Mouse (Mus musculus): Measurements from ENCODE around the gene Smtnl1. TPM values are rescaled to one million over a fixed set of nuclear protein-coding genes. Genes with fewer than 3 reads are reported as not detected.

The Smtnl1 gene
- polyA plus RNA-seq, 1 experiment = not detected

DNA sequence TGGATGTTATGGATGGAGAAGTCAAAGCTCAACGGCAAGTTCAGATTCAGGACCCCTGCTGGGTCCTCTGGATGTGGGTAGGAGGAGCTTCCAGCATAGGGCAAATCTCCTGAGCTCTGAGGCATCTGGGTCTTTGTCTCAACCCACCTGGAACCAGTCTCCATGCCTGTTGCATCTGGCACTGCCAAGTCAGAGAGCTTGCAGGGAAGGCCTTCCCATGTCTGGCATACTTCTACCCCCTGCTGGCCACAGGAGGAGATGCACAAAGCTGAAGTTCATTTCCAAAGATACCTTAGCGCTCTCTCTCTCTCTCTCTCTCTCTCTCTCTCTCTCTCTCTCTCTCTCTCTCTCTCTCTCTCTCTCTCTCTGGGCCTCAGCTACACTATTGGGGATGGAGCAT, 33.3 kb upstream of the Smtnl1 start:
- no peak overlapping the region for H3K4me3 ChIP-seq (ENCODE audit: insufficient read depth, low read length)

DNA sequence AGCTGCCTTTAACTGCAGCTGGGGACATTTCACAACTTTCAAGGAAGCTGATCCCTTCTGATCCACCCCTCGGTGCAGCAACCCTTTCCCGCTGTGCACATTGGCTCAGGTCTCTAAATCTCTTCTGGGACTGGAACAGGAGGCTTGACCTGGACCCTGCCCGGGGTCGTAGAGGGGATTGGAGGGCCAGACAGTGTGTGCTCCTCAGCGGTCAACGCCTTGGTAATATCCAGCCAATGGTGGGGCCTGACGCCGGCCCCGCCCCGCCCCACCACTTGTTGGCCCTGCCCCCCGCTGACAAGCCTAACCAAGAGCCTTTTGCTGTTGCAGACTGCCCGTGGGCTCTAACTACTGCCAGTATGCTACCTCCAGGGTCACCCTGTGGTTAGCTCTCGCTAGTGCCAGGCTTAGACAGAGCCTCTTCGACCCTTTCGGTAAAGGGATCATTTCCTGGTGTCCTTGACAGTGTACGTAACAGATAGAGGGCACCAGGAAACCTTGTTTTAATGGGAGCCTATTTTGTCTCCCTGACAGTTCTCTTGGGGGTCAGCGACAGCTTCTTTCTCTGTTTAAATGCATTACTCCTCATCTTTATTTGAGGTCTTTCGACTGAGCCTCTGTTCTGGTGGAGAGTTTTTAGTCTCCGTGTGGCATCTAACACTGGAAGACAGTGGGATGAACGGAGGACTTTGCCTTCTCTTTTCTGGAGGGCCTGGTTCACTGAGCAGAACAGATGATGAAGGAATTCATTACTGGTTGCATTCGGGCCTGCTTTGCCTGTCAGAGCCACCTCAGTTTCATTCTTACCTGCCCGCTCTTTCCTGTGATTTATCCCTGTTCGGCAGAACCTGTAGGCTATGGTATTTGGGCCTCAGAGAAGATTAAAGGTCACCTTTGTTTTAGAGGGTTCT, 28.9 kb upstream of the Smtnl1 start:
- Histone ChIP-seq H3K4me1 (ENCODE audit: control insufficient read depth, insufficient read depth, low read length) (no peaks in the 10 kb centered on the region), H3K4me3 (ENCODE audit: insufficient read depth, low read length) (no peak overlapping the region), H3K27ac (ENCODE audit: insufficient read depth, low read length) (no peak overlapping the region)
- TF ChIP-seq CTCF (IDR thresholded peaks at IDR 0.05; ENCODE audit: borderline replicate concordance, insufficient read depth, low read length) (no peak), POLR2A (IDR thresholded peaks at IDR 0.05; ENCODE audit: low read depth, low read length) (no peak)

More for the DNA sequence above, 33.3 kb upstream of the Smtnl1 start:
- TF ChIP-seq POLR2A (IDR thresholded peaks at IDR 0.05; ENCODE audit: low read depth, low read length) = no peak
- peak; percentile 80; the same call in 1 of the 2 replicates for TF ChIP-seq CTCF (IDR thresholded peaks at IDR 0.05; ENCODE audit: borderline replicate concordance, insufficient read depth, low read length)
- H3K27ac ChIP-seq (ENCODE audit: insufficient read depth, low read length) = no peak overlapping the region
- H3K4me1 ChIP-seq (ENCODE audit: control insufficient read depth, insufficient read depth, low read length) = 0 out of 2 replicates have a peak, but pooled peaks cover 3% of the 10 kb centered on the region

DNA sequence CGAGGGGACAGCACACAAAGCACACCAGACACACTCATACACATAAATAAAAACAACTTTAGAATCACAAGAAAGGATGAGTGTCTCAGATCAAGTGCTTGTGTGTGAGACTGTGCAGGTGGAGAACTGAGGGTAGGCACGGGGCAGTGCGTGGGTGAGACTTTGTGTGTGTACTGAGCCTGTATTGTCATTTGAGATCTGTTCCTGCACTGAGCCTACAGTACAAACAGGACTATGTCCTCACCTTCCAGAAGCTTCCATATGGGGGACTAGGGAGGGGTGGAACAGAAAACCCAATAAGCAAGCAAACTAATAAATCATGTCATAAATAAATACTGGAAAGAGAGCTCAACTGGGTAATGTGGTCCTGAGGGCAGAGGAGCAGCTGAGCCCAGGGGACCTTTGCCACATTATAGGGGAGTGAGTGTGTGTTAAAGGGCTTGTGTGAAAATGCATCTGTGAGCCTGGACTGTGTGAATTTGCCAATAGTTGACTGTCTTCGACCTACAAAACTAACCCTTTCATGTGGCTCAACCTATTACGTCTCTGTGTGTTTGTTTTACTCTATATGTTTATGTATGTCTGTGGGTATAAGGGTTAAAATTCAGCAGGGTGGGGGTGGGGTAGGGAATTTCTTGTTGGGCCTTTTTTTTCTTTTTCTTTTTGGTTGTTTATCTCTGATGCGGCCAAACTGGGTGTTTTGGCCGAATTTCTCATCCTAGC, 28.1 kb upstream of the Smtnl1 start:
- Histone ChIP-seq H3K4me1 (ENCODE audit: control insufficient read depth, insufficient read depth, low read length) (no peaks in the 10 kb centered on the region), H3K4me3 (ENCODE audit: insufficient read depth, low read length) (no peak overlapping the region), H3K27ac (ENCODE audit: insufficient read depth, low read length) (no peak overlapping the region)
- no peak for TF ChIP-seq CTCF (IDR thresholded peaks at IDR 0.05; ENCODE audit: borderline replicate concordance, insufficient read depth, low read length)
- TF ChIP-seq POLR2A (IDR thresholded peaks at IDR 0.05; ENCODE audit: low read depth, low read length) = no peak

DNA sequence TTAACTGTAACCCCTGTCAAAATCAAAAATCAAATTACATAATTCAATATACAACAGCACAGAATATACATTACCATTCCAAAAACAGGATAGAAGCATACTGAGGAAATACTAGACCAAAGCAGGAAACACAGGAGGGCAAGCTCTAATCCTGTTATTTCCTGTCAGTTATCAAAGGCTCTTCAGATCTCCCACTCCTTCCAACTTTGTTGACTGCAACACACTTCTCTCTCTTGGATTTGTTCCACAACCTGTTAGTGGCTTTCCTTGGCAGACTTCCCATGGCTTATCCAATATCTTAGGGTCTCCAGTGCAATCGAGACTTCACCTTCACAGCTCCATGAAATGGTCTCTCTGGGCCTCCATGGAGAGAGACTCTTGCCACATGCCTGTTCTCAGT, 22.8 kb upstream of the Smtnl1 start:
- Histone ChIP-seq H3K4me3 (ENCODE audit: insufficient read depth, low read length) (no peak overlapping the region), H3K27ac (ENCODE audit: insufficient read depth, low read length) (no peak overlapping the region), H3K4me1 (ENCODE audit: control insufficient read depth, insufficient read depth, low read length) (no peaks in the 10 kb centered on the region)
- TF ChIP-seq POLR2A (IDR thresholded peaks at IDR 0.05; ENCODE audit: low read depth, low read length) = no peak
- TF ChIP-seq CTCF (IDR thresholded peaks at IDR 0.05; ENCODE audit: borderline replicate concordance, insufficient read depth, low read length) = no peak

DNA sequence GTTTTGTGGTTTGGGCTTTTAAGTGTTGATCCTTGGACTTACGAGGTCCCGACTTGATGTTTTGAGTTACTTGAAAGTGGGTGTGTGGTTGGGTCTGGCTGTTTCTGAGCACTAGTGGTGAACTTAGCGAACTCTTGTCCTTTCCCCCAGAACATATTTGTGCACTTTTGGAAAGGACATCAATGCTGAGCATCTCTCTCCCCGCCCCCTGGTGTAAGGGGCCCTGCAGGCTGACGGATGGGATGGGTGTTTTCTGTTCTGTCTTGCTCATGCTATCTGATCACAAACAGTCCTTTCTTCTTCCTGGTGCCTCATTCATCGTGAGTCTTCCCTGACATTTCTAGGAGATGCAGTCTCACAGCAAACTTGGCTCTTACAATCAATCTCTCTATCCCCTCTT, 21.2 kb upstream of the Smtnl1 start:
- Histone ChIP-seq H3K4me3 (ENCODE audit: insufficient read depth, low read length) (no peak overlapping the region), H3K27ac (ENCODE audit: insufficient read depth, low read length) (no peak overlapping the region), H3K4me1 (ENCODE audit: control insufficient read depth, insufficient read depth, low read length) (no peaks in the 10 kb centered on the region)
- TF ChIP-seq POLR2A (IDR thresholded peaks at IDR 0.05; ENCODE audit: low read depth, low read length) (no peak), CTCF (IDR thresholded peaks at IDR 0.05; ENCODE audit: borderline replicate concordance, insufficient read depth, low read length) (no peak)

DNA sequence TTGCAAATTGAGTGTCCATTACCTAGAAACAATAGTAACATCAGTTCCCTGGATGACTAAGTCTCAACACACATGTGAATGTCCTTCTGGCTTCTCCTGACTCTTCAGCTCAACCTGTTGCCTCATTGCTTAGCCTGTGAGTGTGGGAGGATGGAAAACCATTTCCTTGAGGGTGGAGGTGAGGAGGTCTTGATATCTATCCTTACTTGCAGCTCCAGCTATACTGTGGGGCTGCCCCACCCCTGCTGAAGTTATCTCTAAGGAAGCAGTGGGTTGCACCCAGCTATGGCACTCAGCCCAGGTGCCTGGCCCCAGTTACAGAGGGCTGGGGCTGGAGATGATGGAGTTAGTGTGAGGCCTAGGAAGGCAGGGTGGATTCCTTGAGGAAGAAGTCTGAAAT, 19.5 kb upstream of the Smtnl1 start:
- Histone ChIP-seq H3K27ac (ENCODE audit: insufficient read depth, low read length) (no peak overlapping the region), H3K4me3 (ENCODE audit: insufficient read depth, low read length) (no peak overlapping the region), H3K4me1 (ENCODE audit: control insufficient read depth, insufficient read depth, low read length) (no peaks in the 10 kb centered on the region)
- no peak for TF ChIP-seq POLR2A (IDR thresholded peaks at IDR 0.05; ENCODE audit: low read depth, low read length)
- no peak for TF ChIP-seq CTCF (IDR thresholded peaks at IDR 0.05; ENCODE audit: borderline replicate concordance, insufficient read depth, low read length)

DNA sequence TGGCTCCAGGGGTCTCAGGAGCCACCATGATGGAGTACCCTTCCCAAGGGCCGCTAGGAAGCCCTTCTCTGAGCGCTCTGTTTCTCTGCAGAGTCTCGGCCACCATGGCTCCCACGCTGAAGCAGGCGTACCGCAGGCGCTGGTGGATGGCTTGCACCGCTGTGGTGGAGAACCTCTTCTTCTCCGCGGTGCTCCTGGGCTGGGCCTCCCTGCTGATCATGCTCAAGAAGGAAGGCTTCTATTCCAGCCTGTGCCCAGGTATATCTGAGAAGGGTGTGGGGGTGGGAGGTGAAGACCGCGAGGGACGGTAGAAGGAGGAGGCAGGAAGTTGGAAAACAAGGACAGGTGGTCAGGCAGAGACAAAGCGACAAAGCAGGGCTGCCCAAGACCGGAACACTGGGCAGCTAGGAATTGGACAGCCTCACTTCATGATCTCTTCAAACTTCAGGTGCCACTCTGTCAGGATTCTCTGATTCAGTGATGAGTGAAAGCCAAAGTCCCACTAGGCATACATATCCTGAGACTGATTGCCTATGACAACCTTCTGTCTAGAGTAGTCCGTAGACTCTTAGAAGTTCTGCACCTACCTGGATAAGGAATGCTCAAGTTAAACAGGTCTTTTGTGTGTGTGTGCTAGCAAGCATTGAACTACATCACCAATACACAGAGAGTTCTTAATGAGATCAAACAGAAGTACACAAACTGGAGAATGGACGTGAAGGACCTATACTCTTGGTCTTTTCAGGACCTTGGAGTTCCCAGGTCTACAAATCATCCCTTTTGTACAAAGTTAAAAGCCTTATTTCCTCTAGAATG, 18.5 kb upstream of the Smtnl1 start:
- no peak for TF ChIP-seq CTCF (IDR thresholded peaks at IDR 0.05; ENCODE audit: borderline replicate concordance, insufficient read depth, low read length)
- TF ChIP-seq POLR2A (IDR thresholded peaks at IDR 0.05; ENCODE audit: low read depth, low read length) = no peak

DNA sequence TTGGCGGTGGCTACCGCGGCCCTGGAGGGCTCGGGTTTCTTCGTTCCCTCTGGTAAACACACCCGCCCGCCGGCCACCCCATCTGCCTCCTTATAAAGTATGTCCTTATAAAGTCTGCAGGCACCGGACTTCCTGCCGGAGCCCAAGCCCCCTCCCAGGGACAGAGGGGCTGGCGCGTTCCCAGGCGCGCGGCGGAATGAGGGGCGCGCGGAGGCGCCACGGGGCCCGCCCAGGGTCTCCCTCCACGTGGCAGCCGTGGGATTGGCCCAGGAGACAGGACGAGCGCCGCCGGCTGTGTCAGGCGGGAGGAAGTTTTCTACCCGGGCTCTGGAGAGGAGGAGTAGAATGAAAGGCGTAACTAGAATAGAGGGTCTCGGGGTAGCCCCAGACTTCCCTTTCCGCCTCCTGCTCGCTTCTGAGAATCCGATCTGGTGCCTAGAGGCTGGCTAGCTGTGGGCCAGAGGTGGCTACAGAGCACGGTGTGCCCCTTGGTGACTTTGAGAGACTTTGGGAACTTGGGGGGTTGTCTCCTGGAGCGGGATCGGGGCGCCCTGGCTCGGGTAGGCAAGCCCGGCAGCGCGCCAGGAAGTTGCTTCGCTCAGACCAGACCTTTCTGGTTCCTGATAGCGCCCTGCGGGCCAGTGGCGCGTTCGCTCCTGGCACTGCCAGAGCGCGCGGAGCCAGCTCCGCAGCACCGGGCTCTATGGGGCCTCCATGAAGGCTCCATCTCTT, 17.7 kb upstream of the Smtnl1 start:
- Histone ChIP-seq H3K4me1 (ENCODE audit: control insufficient read depth, insufficient read depth, low read length) (no peaks in the 10 kb centered on the region), H3K27ac (ENCODE audit: insufficient read depth, low read length) (0 out of 2 replicates have a peak overlapping the region, but pooled peaks have one; percentile 2), H3K4me3 (ENCODE audit: insufficient read depth, low read length) (peak overlapping the region; percentile 64)
- TF ChIP-seq CTCF (IDR thresholded peaks at IDR 0.05; ENCODE audit: borderline replicate concordance, insufficient read depth, low read length) (no peak), POLR2A (IDR thresholded peaks at IDR 0.05; ENCODE audit: low read depth, low read length) (peak; percentile 33; the same call in 1 of the 2 replicates)

More for the DNA sequence above, 18.5 kb upstream of the Smtnl1 start:
- H3K4me1 ChIP-seq (ENCODE audit: control insufficient read depth, insufficient read depth, low read length) = no peaks in the 10 kb centered on the region
- H3K4me3 ChIP-seq (ENCODE audit: insufficient read depth, low read length) = peak overlapping the region; percentile 64
- H3K27ac ChIP-seq (ENCODE audit: insufficient read depth, low read length) = no peak overlapping the region
